Mouse (Mus musculus): Measurements from ENCODE around the gene Aup1. TPM values are rescaled to one million over a fixed set of nuclear protein-coding genes. Genes with fewer than 3 reads are reported as not detected.

Aup1 gene
- total RNA-seq, 1 experiment: 152 TPM

DNA sequence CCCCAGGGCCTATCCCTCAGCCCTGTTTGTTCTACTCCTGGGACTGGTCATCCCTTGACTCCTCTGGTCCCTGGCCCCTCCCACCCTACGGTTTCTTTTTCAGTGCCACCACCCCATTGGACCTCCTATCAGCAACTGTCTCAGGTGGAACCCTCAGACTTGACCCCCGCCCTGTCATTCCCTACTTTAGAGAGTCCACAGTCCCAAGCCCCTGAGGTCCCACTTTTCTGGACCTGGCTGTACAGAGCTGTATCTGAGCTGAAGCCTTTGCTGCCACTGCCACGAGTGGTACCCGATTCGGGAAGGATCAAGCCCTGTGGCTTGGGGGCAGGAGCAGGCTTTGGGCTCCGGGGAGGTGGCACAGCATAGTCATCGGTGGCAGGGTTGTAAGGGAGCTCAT, 23.2 kb upstream of the Aup1 start:
- no peaks in the 10 kb centered on the region for H3K36me3 ChIP-seq (ENCODE audit: control insufficient read depth, insufficient read depth, low read length, poor library complexity, severe bottlenecking)
- 0 out of 2 replicates have a peak overlapping the region, but pooled peaks have one; percentile 5 for H3K9ac ChIP-seq (ENCODE audit: insufficient read depth, low read depth, low read length, poor library complexity, severe bottlenecking)
- H3K4me1 ChIP-seq (ENCODE audit: control insufficient read depth in 2 of 2, insufficient read depth in 2 of 2, low read length in 2 of 2, poor library complexity in 1 of 2): peaks cover 0 to 11% of the 10 kb centered on the region in 2 experiments; a peak in 2 of 4 replicates
- TF ChIP-seq CHD2 (IDR thresholded peaks at IDR 0.05; ENCODE audit: low read depth, low read length) (no peak), MAFK (IDR thresholded peaks at IDR 0.05; ENCODE audit: insufficient read depth, low read depth, low read length) (no peak), ZC3H11A (IDR thresholded peaks at IDR 0.05; ENCODE audit: borderline replicate concordance, low read depth, low read length) (no peak), ZNF384 (IDR thresholded peaks at IDR 0.05; ENCODE audit: low read depth, low read length) (no peak), HCFC1 (IDR thresholded peaks at IDR 0.05; ENCODE audit: borderline replicate concordance, insufficient read depth, low read length) (no peak)
- H3K27ac ChIP-seq (ENCODE audit: insufficient read depth, low read depth, low read length, poor library complexity, severe bottlenecking): no peak overlapping the region
- H3K4me3 ChIP-seq (ENCODE audit: insufficient read depth in 1 of 2, low read depth in 1 of 2, low read length in 2 of 2, poor library complexity in 1 of 2, severe bottlenecking in 1 of 2): no peak overlapping the region
- in situ Hi-C loops (cut with MboI; ENCODE audit: low sequenced_read_pairs in 2 of 2, unreplicated experiment in 2 of 2): no loop called here
- no peak for DNase-seq (ENCODE audit: low read depth, low spot score)
- H3K9me3 ChIP-seq (ENCODE audit: control insufficient read depth, insufficient read depth, low read depth, low read length): no peaks in the 10 kb centered on the region

DNA sequence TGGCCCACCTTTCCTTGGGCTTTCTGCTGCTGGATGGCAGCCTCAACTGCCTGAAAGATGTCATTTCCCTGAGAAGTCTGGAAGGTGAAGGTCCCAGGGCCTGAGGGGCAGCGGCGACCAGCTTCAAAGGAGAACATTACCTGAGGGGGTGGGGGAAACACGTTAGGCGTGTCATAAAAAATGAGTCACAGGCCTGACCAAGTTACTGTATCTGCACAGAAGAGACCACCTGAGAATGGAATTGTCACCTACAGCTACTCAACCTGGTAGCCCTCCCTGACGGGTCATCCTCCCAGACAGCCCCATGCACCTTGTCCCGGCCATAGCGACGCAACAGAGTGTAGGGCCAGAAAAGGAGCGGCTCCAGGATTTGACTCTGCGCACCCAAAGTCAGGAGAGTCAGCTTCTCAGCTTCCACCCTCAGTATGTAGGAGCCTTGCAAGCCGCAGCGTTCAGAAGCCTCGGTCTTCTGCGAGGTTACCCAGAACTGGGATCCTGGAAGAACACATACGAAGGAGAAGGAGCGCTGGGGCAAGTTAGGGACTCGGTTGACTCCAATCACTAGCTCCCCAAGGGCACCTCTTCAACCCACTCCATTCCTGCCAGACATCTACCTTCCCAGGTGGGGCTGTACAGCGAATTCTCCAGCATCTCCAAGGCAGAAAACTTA, 22.3 kb upstream of the Aup1 start:
- TF ChIP-seq HCFC1 (IDR thresholded peaks at IDR 0.05; ENCODE audit: borderline replicate concordance, insufficient read depth, low read length) (no peak), ZNF384 (IDR thresholded peaks at IDR 0.05; ENCODE audit: low read depth, low read length) (no peak), MAFK (IDR thresholded peaks at IDR 0.05; ENCODE audit: insufficient read depth, low read depth, low read length) (no peak), ZC3H11A (IDR thresholded peaks at IDR 0.05; ENCODE audit: borderline replicate concordance, low read depth, low read length) (no peak), CHD2 (IDR thresholded peaks at IDR 0.05; ENCODE audit: low read depth, low read length) (no peak)
- peaks cover 0 to 11% of the 10 kb centered on the region in 2 experiments; a peak in 2 of 4 replicates for H3K4me1 ChIP-seq (ENCODE audit: control insufficient read depth in 2 of 2, insufficient read depth in 2 of 2, low read length in 2 of 2, poor library complexity in 1 of 2)

DNA sequence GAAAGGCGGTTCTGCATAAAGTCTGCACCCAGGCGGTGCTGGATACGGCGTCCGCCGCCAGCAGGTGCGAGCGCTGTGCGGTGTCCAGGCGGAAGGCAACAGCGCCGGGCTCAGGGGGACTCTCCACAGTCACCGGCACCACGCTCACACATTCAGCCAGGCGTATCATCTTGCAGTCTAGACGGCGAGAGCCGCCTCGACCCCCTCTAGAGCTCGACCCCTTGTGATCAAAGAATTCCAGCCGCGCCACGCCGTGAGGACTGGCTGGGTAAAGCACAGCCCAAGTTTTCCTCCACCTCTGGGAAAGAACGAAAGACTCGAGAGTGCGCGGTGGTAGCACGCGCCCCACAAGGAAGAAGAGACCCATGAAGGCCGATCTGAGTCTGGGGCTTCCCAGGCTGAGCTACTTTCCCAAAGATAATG, 21.5 kb upstream of the Aup1 start:
- in situ Hi-C loops (cut with MboI; ENCODE audit: low sequenced_read_pairs in 2 of 2, unreplicated experiment in 2 of 2): no loop called here
- Histone ChIP-seq H3K36me3 (ENCODE audit: control insufficient read depth, insufficient read depth, low read length, poor library complexity, severe bottlenecking) (no peaks in the 10 kb centered on the region), H3K4me3 (ENCODE audit: insufficient read depth in 1 of 2, low read depth in 1 of 2, low read length in 2 of 2, poor library complexity in 1 of 2, severe bottlenecking in 1 of 2) (peak overlapping the region; percentile 69 to 83), H3K4me1 (ENCODE audit: control insufficient read depth in 2 of 2, insufficient read depth in 2 of 2, low read length in 2 of 2, poor library complexity in 1 of 2) (peaks cover 0 to 11% of the 10 kb centered on the region in 2 experiments; a peak in 2 of 4 replicates), H3K9me3 (ENCODE audit: control insufficient read depth, insufficient read depth, low read depth, low read length) (no peaks in the 10 kb centered on the region), H3K27ac (ENCODE audit: insufficient read depth, low read depth, low read length, poor library complexity, severe bottlenecking) (no peak overlapping the region), H3K9ac (ENCODE audit: insufficient read depth, low read depth, low read length, poor library complexity, severe bottlenecking) (peak overlapping the region; percentile 58)
- DNase-seq (ENCODE audit: low read depth, low spot score): peak; percentile 39
- TF ChIP-seq ZNF384 (IDR thresholded peaks at IDR 0.05; ENCODE audit: low read depth, low read length) (no peak), MAFK (IDR thresholded peaks at IDR 0.05; ENCODE audit: insufficient read depth, low read depth, low read length) (no peak), ZC3H11A (IDR thresholded peaks at IDR 0.05; ENCODE audit: borderline replicate concordance, low read depth, low read length) (no peak), HCFC1 (IDR thresholded peaks at IDR 0.05; ENCODE audit: borderline replicate concordance, insufficient read depth, low read length) (no peak), CHD2 (IDR thresholded peaks at IDR 0.05; ENCODE audit: low read depth, low read length) (no peak)

More for the DNA sequence above, 22.3 kb upstream of the Aup1 start:
- Histone ChIP-seq H3K9me3 (ENCODE audit: control insufficient read depth, insufficient read depth, low read depth, low read length) (no peaks in the 10 kb centered on the region), H3K36me3 (ENCODE audit: control insufficient read depth, insufficient read depth, low read length, poor library complexity, severe bottlenecking) (no peaks in the 10 kb centered on the region), H3K27ac (ENCODE audit: insufficient read depth, low read depth, low read length, poor library complexity, severe bottlenecking) (no peak overlapping the region), H3K4me3 (ENCODE audit: insufficient read depth in 1 of 2, low read depth in 1 of 2, low read length in 2 of 2, poor library complexity in 1 of 2, severe bottlenecking in 1 of 2) (peak overlapping the region; percentile 69 to 83; a peak in 3 of 4 replicates), H3K9ac (ENCODE audit: insufficient read depth, low read depth, low read length, poor library complexity, severe bottlenecking) (peak overlapping the region; percentile 11; the same call in 1 of the 2 replicates)
- DNase-seq (ENCODE audit: low read depth, low spot score): no peak
- in situ Hi-C loops (cut with MboI; ENCODE audit: low sequenced_read_pairs in 2 of 2, unreplicated experiment in 2 of 2): no loop called here

GRCm38 (mm10) chr6:83033249-83034185, 20.8 kb upstream of the Aup1 start, which contains the start of the genes Dok1 and Loxl3:
Dok1 (minus strand) TSS chr6:83033471.
Loxl3 (plus strand) TSS chr6:83034173.
- in situ Hi-C loops (cut with MboI; ENCODE audit: low sequenced_read_pairs in 2 of 2, unreplicated experiment in 2 of 2): no loop called here
- no peaks in the 10 kb centered on the region for H3K9me3 ChIP-seq (ENCODE audit: control insufficient read depth, insufficient read depth, low read depth, low read length)
- H3K4me1 ChIP-seq (ENCODE audit: control insufficient read depth in 2 of 2, insufficient read depth in 2 of 2, low read length in 2 of 2, poor library complexity in 1 of 2): peaks cover 0 to 14% of the 10 kb centered on the region in 2 experiments; a peak in 2 of 4 replicates
- no peak within 1 kb of the TSS for H3K27ac ChIP-seq (ENCODE audit: insufficient read depth, low read depth, low read length, poor library complexity, severe bottlenecking)
- peak; percentile 73 for DNase-seq (ENCODE audit: low read depth, low spot score)
- H3K4me3 ChIP-seq (ENCODE audit: insufficient read depth in 1 of 2, low read depth in 1 of 2, low read length in 2 of 2, poor library complexity in 1 of 2, severe bottlenecking in 1 of 2): peak within 1 kb of the TSS; percentile 69 to 83
- TF ChIP-seq ZNF384 (IDR thresholded peaks at IDR 0.05; ENCODE audit: low read depth, low read length) (no peak), MAFK (IDR thresholded peaks at IDR 0.05; ENCODE audit: insufficient read depth, low read depth, low read length) (peak; percentile 96)
- H3K9ac ChIP-seq (ENCODE audit: insufficient read depth, low read depth, low read length, poor library complexity, severe bottlenecking): peak within 1 kb of the TSS; percentile 58
- H3K36me3 ChIP-seq (ENCODE audit: control insufficient read depth, insufficient read depth, low read length, poor library complexity, severe bottlenecking): no peaks in the 10 kb centered on the region
